Mouse (Mus musculus) liver, embryonic 14.5 days (tissue): ENCODE measurements around the gene Il34. TPM values are rescaled to one million over a fixed set of nuclear protein-coding genes. Genes with fewer than 3 reads are reported as not detected.

Source experiments
- ATAC-seq: fragments of 200-750 bp; cut with Nextera tagmentation; 2 replicates; pipeline ENCODE4 v1.8.0; 2017; ENCODE audit warnings: moderate number of reproducible peaks, mild to moderate bottlenecking, moderate library complexity; ENCODE audit not compliant: insufficient read depth
- DNase-seq, 3 experiments: peaks; one replicate each; pipeline ENCODE4 v3.0.0-alpha.2; 2012 to 2013; ENCODE audit warnings: low read depth in 3 of 3, low spot score in 3 of 3
- H3K27ac ChIP-seq: fragments of 300-500 bp; sonication (generic); 2 replicates; pipeline ENCODE4 v1.5.1; 2014; ENCODE audit warnings: moderate library complexity, mild to moderate bottlenecking, control low read depth, inconsistent platforms
- H3K27me3 ChIP-seq: fragments of 300-500 bp; sonication (generic); 2 replicates; pipeline ENCODE4 v1.6.1; 2014; ENCODE audit warnings: mild to moderate bottlenecking, low read length, moderate library complexity; ENCODE audit not compliant: control insufficient read depth, insufficient read depth
- H3K36me3 ChIP-seq: fragments of 300-500 bp; sonication (generic); replicated peaks from 2 replicates; pipeline ENCODE4 v1.6.1; 2014; ENCODE audit warnings: low read depth; ENCODE audit not compliant: control insufficient read depth, insufficient read depth
- H3K4me1 ChIP-seq, 2 experiments: fragments of 200-500 bp in 1 of 2; fragments of 300-500 bp in 1 of 2; sonication (generic) in 1 of 2; replicated peaks; 2 replicates each; pipeline ENCODE4 v1.6.1; 2012 to 2014; ENCODE audit warnings: antibody characterized with exemption in 1 of 2, inconsistent platforms in 1 of 2, low read length in 1 of 2; ENCODE audit not compliant: control insufficient read depth in 2 of 2, insufficient read depth in 2 of 2
- H3K4me2 ChIP-seq: fragments of 300-500 bp; sonication (generic); 2 replicates; pipeline ENCODE4 v1.6.1; 2014; ENCODE audit warnings: low read depth, mild to moderate bottlenecking, control low read depth, moderate library complexity
- H3K4me3 ChIP-seq, 2 experiments: fragments of 200-500 bp in 1 of 2; fragments of 300-500 bp in 1 of 2; sonication (generic) in 1 of 2; 2 replicates each; pipeline ENCODE4 v1.5.1; 2012 to 2014; ENCODE audit warnings: low read depth in 2 of 2, low read length in 2 of 2, mild to moderate bottlenecking in 2 of 2, control low read depth in 1 of 2, inconsistent platforms in 1 of 2, moderate library complexity in 1 of 2; ENCODE audit not compliant: insufficient read depth in 1 of 2
- H3K9ac ChIP-seq: fragments of 300-500 bp; sonication (generic); replicated peaks from 2 replicates; pipeline ENCODE4 v1.6.1; 2014; ENCODE audit warnings: mild to moderate bottlenecking, control low read depth, moderate library complexity
- H3K9me3 ChIP-seq: fragments of 300-500 bp; sonication (generic); 2 replicates; pipeline ENCODE4 v1.6.1; 2016; ENCODE audit warnings: low read length, mixed read lengths; ENCODE audit not compliant: control insufficient read depth
- CTCF ChIP-seq: IDR thresholded peaks from 2 replicates; pipeline ENCODE4 v1.5.1; 2016; ENCODE audit warnings: antibody characterized with exemption, low read depth, control low read depth
- EP300 ChIP-seq: IDR thresholded peaks from 2 replicates; pipeline ENCODE4 v1.6.1; 2016; ENCODE audit warnings: antibody characterized with exemption, low read depth
- WGBS: fragments of 180-500 bp; shearing (Covaris S2); extraction: QIAGEN DNeasy Blood & Tissue Kit; methylation state at CpG from one replicate; pipeline ENCODE4 v1.1.7; 2014; ENCODE audit not compliant: insufficient replicate concordance; 5-methylcytosine and 5-hydroxymethylcytosine counted together
- polyA plus RNA-seq, 2 experiments: library from polyadenylated mRNA; depleted of rRNA in 1 of 2; stranded (reverse) in 1 of 2; unstranded in 1 of 2; fragments of >200 nt; fragmentation: Nextera tagmentation in 1 of 2; extraction: Ambion mirVana in 1 of 2; gene quantifications; 2 replicates each; pipeline versions ENCODE4 v1.2.1 to v1.2.3; 2012 to 2014

Il34 gene
- polyA plus RNA-seq, 2 experiments = not detected

GRCm38 (mm10) chr8:110846405-110847170 lies 40.9 kb upstream of the Il34 start, which contains the start of the genes Cog4 and Sf3b3:
Gene Cog4, plus strand, starts transcription at chr8:110846600.
Gene Sf3b3, minus strand, starts transcription at chr8:110846787.
- Histone ChIP-seq H3K4me3 (peak within 1 kb of the TSS; percentile 82 to 100), H3K4me1 (peaks cover 16 to 20% of the 10 kb centered on the region in 2 experiments), H3K9ac (peak within 1 kb of the TSS; percentile 97), H3K36me3 (peaks cover 46% of the 10 kb centered on the region), H3K9me3 (no peaks in the 10 kb centered on the region), H3K27ac (peak within 1 kb of the TSS; percentile 76), H3K27me3 (no peaks in the 10 kb centered on the region), H3K4me2 (peak within 1 kb of the TSS; percentile 96)
- ATAC-seq (peak; percentile 90), DNase-seq (peak; percentile 78 to 87 (median 80))
- TF ChIP-seq EP300 (peak; percentile 74), CTCF (peak; percentile 31)
- WGBS = under 1% methylated on average over 53 of the region's 53 CpGs

- H3K4me1 ChIP-seq = peaks cover 16 to 20% of the 10 kb centered on the region in 2 experiments
- ATAC-seq = no peak
- H3K27ac ChIP-seq = peak overlapping the region; percentile 65
- peaks cover 46% of the 10 kb centered on the region for H3K36me3 ChIP-seq
- H3K9me3 ChIP-seq = no peaks in the 10 kb centered on the region
- H3K4me3 ChIP-seq = peak overlapping the region; percentile 82 to 100
- TF ChIP-seq CTCF (no peak), EP300 (no peak)
- no peaks in the 10 kb centered on the region for H3K27me3 ChIP-seq
- H3K9ac ChIP-seq = peak overlapping the region; percentile 84
- H3K4me2 ChIP-seq = peak overlapping the region; percentile 96
- 3% methylated on average over 17 of the region's 17 CpGs for WGBS
- DNase-seq = peak in 1 of 3 experiments; percentile 11
These were observed 40.2 kb upstream of the Il34 start for GRCm38 (mm10) chr8:110845821-110846404.

GRCm38 (mm10) chr8:110844941-110845340 lies 39.2 kb upstream of the Il34 start:
- Histone ChIP-seq H3K27me3 (no peaks in the 10 kb centered on the region), H3K4me3 (peak overlapping the region; percentile 29 to 82; a peak in 3 of 4 replicates), H3K9me3 (no peaks in the 10 kb centered on the region), H3K4me1 (peaks cover 16 to 20% of the 10 kb centered on the region in 2 experiments), H3K4me2 (peak overlapping the region; percentile 96), H3K9ac (peak overlapping the region; percentile 84; the same call in 1 of the 2 replicates), H3K27ac (no peak overlapping the region), H3K36me3 (peaks cover 46% of the 10 kb centered on the region)
- DNase-seq = no peak
- ATAC-seq = no peak
- TF ChIP-seq EP300 = no peak
- no peak for TF ChIP-seq CTCF
- WGBS = 48% methylated on average over 3 of the region's 3 CpGs

GRCm38 (mm10) chr8:110843207-110843606 lies 37.5 kb upstream of the Il34 start:
- H3K36me3 ChIP-seq = peaks cover 60% of the 10 kb centered on the region
- no peak for ATAC-seq
- no peak for TF ChIP-seq EP300
- no peak for TF ChIP-seq CTCF

GRCm38 (mm10) chr8:110842012-110842574 lies 36.4 kb upstream of the Il34 start:
- no peaks in the 10 kb centered on the region for H3K27me3 ChIP-seq
- H3K4me3 ChIP-seq = no peak overlapping the region
- peaks cover 70% of the 10 kb centered on the region for H3K36me3 ChIP-seq
- no peaks in the 10 kb centered on the region for H3K9me3 ChIP-seq
- no peak overlapping the region for H3K9ac ChIP-seq
- 81% methylated on average over 3 of the region's 3 CpGs for WGBS
- no peak overlapping the region for H3K27ac ChIP-seq
- H3K4me1 ChIP-seq = peaks cover 6 to 13% of the 10 kb centered on the region in 2 experiments
- no peak for DNase-seq
- no peak for TF ChIP-seq EP300
- TF ChIP-seq CTCF = no peak
- no peak overlapping the region for H3K4me2 ChIP-seq
- ATAC-seq = no peak

More at GRCm38 (mm10) chr8:110843207-110843606, 37.5 kb upstream of the Il34 start:
- no peaks in the 10 kb centered on the region for H3K9me3 ChIP-seq
- no peak overlapping the region for H3K4me3 ChIP-seq
- 78% methylated on average over 5 of the region's 5 CpGs for WGBS
- no peak for DNase-seq
- H3K4me1 ChIP-seq = peaks cover 12 to 20% of the 10 kb centered on the region in 2 experiments
- H3K4me2 ChIP-seq = no peak overlapping the region
- no peak overlapping the region for H3K9ac ChIP-seq
- H3K27me3 ChIP-seq = no peaks in the 10 kb centered on the region
- no peak overlapping the region for H3K27ac ChIP-seq
